Mouse (Mus musculus) intestine, embryonic 14.5 days (tissue): ENCODE data around the gene Adam15. TPM values are rescaled to one million over a fixed set of nuclear protein-coding genes. Genes with fewer than 3 reads are reported as not detected.
A peak's percentile ranks its signal among the peaks of the same experiment; 100 is the strongest.

Experiments
- ATAC-seq: fragments of 200-750 bp; cut with Nextera tagmentation; replicated peaks from 2 replicates; pipeline ENCODE4 v1.8.0; 2017; ENCODE audit warnings: low read depth, moderate number of reproducible peaks, moderate TSS enrichment, moderate library complexity; ENCODE audit not compliant: low FRiP score, low TSS enrichment
- DNase-seq: peaks from one replicate; pipeline ENCODE4 v3.0.0-alpha.2; 2018; ENCODE audit warnings: low spot score
- H3K27ac ChIP-seq: fragments of 300-500 bp; sonication (generic); 2 replicates; pipeline ENCODE4 v1.5.1; 2014; ENCODE audit warnings: low read depth, mild to moderate bottlenecking, control low read depth
- H3K27me3 ChIP-seq: fragments of 300-500 bp; sonication (generic); replicated peaks from 2 replicates; pipeline ENCODE4 v1.6.1; 2014; ENCODE audit warnings: low read length, control low read depth; ENCODE audit not compliant: control insufficient read depth, insufficient read depth
- H3K36me3 ChIP-seq: fragments of 300-500 bp; sonication (generic); 2 replicates; pipeline ENCODE4 v1.6.1; 2014; ENCODE audit warnings: low read length, control low read depth; ENCODE audit not compliant: control insufficient read depth, insufficient read depth
- H3K4me1 ChIP-seq: fragments of 300-500 bp; sonication (generic); replicated peaks from 2 replicates; pipeline ENCODE4 v1.6.1; 2014; ENCODE audit warnings: low read length, control low read depth, mixed read lengths; ENCODE audit not compliant: control insufficient read depth, insufficient read depth
- H3K4me2 ChIP-seq: fragments of 300-500 bp; sonication (generic); 2 replicates; pipeline ENCODE4 v1.6.1; 2014; ENCODE audit warnings: low read length
- H3K4me3 ChIP-seq: fragments of 300-500 bp; sonication (generic); 2 replicates; pipeline ENCODE4 v1.5.1; 2014; ENCODE audit warnings: low read depth, low read length, control low read depth, mixed read lengths
- H3K9ac ChIP-seq: fragments of 300-500 bp; sonication (generic); 2 replicates; pipeline ENCODE4 v1.6.1; 2014; ENCODE audit warnings: mild to moderate bottlenecking, low read length
- H3K9me3 ChIP-seq: fragments of 300-500 bp; sonication (generic); 2 replicates; pipeline ENCODE4 v1.6.1; 2016; ENCODE audit warnings: low read length, control low read depth; ENCODE audit not compliant: control insufficient read depth
- whole genome bisulfite sequencing: fragments of 180-500 bp; shearing (Covaris S2); extraction: QIAGEN DNeasy Blood & Tissue Kit; methylation state at CpG from one replicate; pipeline ENCODE4 v1.1.7; 2014; 5-methylcytosine and 5-hydroxymethylcytosine counted together
- polyA plus RNA-seq: library from polyadenylated mRNA; unstranded; fragments of >200 nt; fragmentation: Nextera tagmentation; extraction: Ambion mirVana; gene quantifications from 2 replicates; pipeline ENCODE4 v1.2.1, GENCODE M21; 2014

Adam15 gene
- polyA plus RNA-seq, 1 experiment from 2014 or later = 31.0 TPM

GRCm38 (mm10) chr3:89337062-89337720 lies 12.6 kb downstream of the Adam15 start:
- peaks cover 35% of the 10 kb centered on the region for H3K4me1 ChIP-seq
- H3K9me3 ChIP-seq = no peaks in the 10 kb centered on the region
- DNase-seq (no peak), ATAC-seq (no peak; the same call in 1 of the 2 replicates)
- H3K4me3 ChIP-seq = peak overlapping the region; percentile 73
- peak overlapping the region; percentile 89 for H3K9ac ChIP-seq
- peaks cover 30% of the 10 kb centered on the region for H3K36me3 ChIP-seq
- H3K27ac ChIP-seq = peak overlapping the region; percentile 82
- H3K27me3 ChIP-seq = no peaks in the 10 kb centered on the region
- peak overlapping the region; percentile 74 for H3K4me2 ChIP-seq
- under 1% methylated on average over 19 of the region's 21 CpGs for WGBS

- no peaks in the 10 kb centered on the region for H3K27me3 ChIP-seq
- 8% methylated on average over 6 of the region's 6 CpGs for WGBS
- no peak for DNase-seq
- H3K9ac ChIP-seq = peak overlapping the region; percentile 89
- peaks cover 35% of the 10 kb centered on the region for H3K4me1 ChIP-seq
- H3K9me3 ChIP-seq = no peaks in the 10 kb centered on the region
- peak overlapping the region; percentile 74 for H3K4me2 ChIP-seq
- no peak for ATAC-seq
- no peak overlapping the region; the same call in 1 of the 2 replicates for H3K27ac ChIP-seq
- peak overlapping the region; percentile 73 for H3K4me3 ChIP-seq
- peaks cover 27% of the 10 kb centered on the region for H3K36me3 ChIP-seq
These were observed 13.3 kb downstream of the Adam15 start for GRCm38 (mm10) chr3:89336529-89336928.

DNA sequence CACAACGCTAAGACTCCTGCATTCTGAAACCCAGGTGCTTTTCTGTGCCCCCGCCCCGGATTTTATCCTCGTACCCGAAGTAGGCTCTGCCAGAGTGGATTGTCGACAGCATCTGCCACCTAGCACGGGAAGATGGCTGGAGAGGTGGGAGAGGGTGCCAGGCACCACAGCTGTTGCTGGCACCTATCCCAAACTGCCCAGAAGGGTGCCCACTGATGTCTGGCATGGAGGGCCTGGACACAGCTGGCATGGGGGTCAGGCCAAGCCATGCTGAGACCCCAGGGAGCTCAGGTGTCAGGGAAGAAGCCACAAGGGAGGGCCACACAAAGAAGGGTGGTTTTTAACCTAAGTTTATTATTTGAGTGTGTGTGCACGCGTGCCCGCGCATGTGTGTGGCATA lies 16.7 kb downstream of the Adam15 start:
- no peak for ATAC-seq
- peaks cover 25% of the 10 kb centered on the region for H3K36me3 ChIP-seq
- no peak overlapping the region for H3K4me2 ChIP-seq
- no peaks in the 10 kb centered on the region for H3K27me3 ChIP-seq
- DNase-seq = no peak
- H3K27ac ChIP-seq = no peak overlapping the region
- WGBS = 63% methylated on average over 11 of the region's 11 CpGs
- H3K4me1 ChIP-seq = peaks cover 20% of the 10 kb centered on the region
- no peak overlapping the region for H3K4me3 ChIP-seq
- no peak overlapping the region for H3K9ac ChIP-seq
- H3K9me3 ChIP-seq = no peaks in the 10 kb centered on the region

DNA sequence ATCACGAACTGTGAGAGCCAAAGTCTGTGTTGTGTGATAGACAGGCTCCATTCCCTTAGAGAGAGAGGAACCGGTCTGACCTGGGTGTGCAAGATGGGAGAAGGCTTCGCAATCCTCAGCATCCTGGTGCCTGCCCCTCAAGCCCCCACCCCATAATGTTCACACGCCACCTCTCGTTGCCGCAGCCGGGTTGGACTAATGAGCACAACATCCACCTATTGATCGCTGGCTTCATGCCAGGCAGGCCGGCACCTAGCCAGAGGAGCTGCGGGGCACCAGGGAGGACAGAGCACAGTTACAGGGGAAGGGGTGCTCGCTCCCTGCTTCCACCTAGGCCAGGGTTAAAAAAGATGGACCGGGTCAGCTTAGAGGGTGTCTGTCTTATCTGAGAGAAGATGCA lies 17.3 kb downstream of the Adam15 start:
- peaks cover 20% of the 10 kb centered on the region for H3K4me1 ChIP-seq
- no peak overlapping the region for H3K27ac ChIP-seq
- H3K4me2 ChIP-seq = no peak overlapping the region

GRCm38 (mm10) chr3:89332013-89332412 lies 17.8 kb downstream of the Adam15 start:
- Histone ChIP-seq H3K27ac (no peak overlapping the region), H3K27me3 (no peaks in the 10 kb centered on the region), H3K4me2 (no peak overlapping the region), H3K9me3 (no peaks in the 10 kb centered on the region), H3K36me3 (peaks cover 25% of the 10 kb centered on the region), H3K4me1 (peaks cover 20% of the 10 kb centered on the region), H3K4me3 (no peak overlapping the region), H3K9ac (no peak overlapping the region)
- DNase-seq (no peak), ATAC-seq (no peak)
- 50% methylated on average over 10 of the region's 10 CpGs for WGBS

More for the DNA sequence above, 17.3 kb downstream of the Adam15 start:
- WGBS = 49% methylated on average over 12 of the region's 12 CpGs
- ATAC-seq = 0 out of 2 replicates have a peak, but pooled peaks have one; percentile 6
- no peaks in the 10 kb centered on the region for H3K27me3 ChIP-seq
- H3K36me3 ChIP-seq = peaks cover 25% of the 10 kb centered on the region
- H3K4me3 ChIP-seq = no peak overlapping the region
- no peak for DNase-seq
- H3K9ac ChIP-seq = no peak overlapping the region
- no peaks in the 10 kb centered on the region for H3K9me3 ChIP-seq

- ATAC-seq = 0 out of 2 replicates have a peak, but pooled peaks have one; percentile 3
- Histone ChIP-seq H3K27me3 (no peaks in the 10 kb centered on the region), H3K9ac (no peak overlapping the region), H3K4me3 (no peak overlapping the region), H3K9me3 (no peaks in the 10 kb centered on the region), H3K4me2 (no peak overlapping the region), H3K4me1 (peaks cover 16% of the 10 kb centered on the region), H3K27ac (no peak overlapping the region), H3K36me3 (peaks cover 25% of the 10 kb centered on the region)
- 62% methylated on average over 13 of the region's 13 CpGs for WGBS
- no peak for DNase-seq
These were observed 18.2 kb downstream of the Adam15 start for GRCm38 (mm10) chr3:89331561-89331960.

DNA sequence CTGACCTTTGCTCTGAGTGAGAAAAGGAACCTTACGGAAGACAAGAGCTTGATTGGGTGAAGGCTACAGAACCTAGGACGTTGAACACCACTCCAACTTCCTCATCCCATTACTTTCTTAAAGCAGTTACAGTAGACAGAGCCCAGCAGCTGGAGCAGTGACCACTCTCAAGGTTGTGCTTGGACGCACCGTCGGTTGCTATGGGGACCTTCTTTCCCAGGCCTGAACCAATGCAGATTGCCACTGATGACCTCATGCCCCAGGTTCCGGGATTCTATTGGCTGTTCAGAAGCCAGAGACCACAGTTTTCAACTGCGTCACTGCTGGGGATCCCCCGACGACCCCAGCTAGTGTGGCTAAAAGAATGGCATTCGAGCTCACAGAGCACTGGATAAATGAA lies 18.8 kb downstream of the Adam15 start:
- no peak for DNase-seq
- no peaks in the 10 kb centered on the region for H3K27me3 ChIP-seq
- WGBS = 20% methylated on average over 10 of the region's 10 CpGs

DNA sequence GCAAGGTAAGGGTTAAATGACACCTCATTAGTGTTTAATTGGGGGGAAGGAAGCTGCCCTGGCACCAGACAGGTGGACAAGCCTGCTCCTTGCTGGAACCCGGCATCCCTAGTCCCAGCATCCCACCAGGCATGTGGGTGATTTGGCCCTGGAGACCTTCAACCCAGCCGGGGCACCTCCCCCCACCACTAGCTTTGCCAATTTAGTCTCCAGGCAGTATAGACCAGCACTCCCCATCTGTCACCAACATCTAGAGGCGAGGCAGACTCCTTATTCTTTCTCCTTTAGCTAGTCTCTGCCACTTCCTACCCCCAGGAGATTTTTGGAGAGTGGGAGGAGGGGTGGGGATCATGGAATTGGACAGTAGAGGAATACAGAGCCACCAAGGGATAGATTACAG lies 19.4 kb downstream of the Adam15 start:
- Histone ChIP-seq H3K27me3 (no peaks in the 10 kb centered on the region), H3K4me2 (no peak overlapping the region), H3K9me3 (no peaks in the 10 kb centered on the region), H3K4me1 (peaks cover 10% of the 10 kb centered on the region), H3K36me3 (peaks cover 25% of the 10 kb centered on the region), H3K9ac (no peak overlapping the region), H3K4me3 (no peak overlapping the region), H3K27ac (no peak overlapping the region)
- no peak for ATAC-seq
- WGBS = 74% methylated on average over 3 of the region's 3 CpGs
- no peak for DNase-seq

More for the DNA sequence above, 18.8 kb downstream of the Adam15 start:
- no peak overlapping the region for H3K9ac ChIP-seq
- H3K9me3 ChIP-seq = no peaks in the 10 kb centered on the region
- ATAC-seq = no peak
- no peak overlapping the region for H3K4me2 ChIP-seq
- no peak overlapping the region for H3K27ac ChIP-seq
- H3K36me3 ChIP-seq = peaks cover 25% of the 10 kb centered on the region
- peaks cover 10% of the 10 kb centered on the region for H3K4me1 ChIP-seq
- no peak overlapping the region for H3K4me3 ChIP-seq

DNA sequence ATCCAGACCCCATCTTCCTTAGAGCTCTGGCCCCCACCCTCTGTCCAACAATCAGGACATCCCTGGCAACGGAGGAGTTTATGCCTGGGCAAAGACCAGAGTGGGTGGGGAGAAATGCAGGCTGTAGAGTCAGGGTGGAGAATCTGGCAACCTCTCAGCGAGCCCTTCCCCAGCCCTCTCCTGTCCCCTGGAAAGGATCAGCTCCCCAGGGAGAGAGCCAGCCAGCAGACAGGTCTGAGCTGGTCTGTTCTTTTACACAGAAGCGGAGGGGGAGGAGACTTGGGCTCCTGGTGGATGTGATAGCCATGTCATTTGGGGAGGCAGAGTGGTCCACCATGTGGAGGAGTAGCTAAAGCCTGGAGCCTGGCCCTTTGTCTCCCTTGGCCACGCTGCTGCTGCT lies 21.2 kb downstream of the Adam15 start:
- no peak for DNase-seq
- no peak overlapping the region for H3K4me2 ChIP-seq

More for the DNA sequence above, 21.2 kb downstream of the Adam15 start:
- Histone ChIP-seq H3K9me3 (no peaks in the 10 kb centered on the region), H3K27ac (no peak overlapping the region), H3K36me3 (peaks cover 9% of the 10 kb centered on the region), H3K4me3 (no peak overlapping the region), H3K4me1 (peaks cover 10% of the 10 kb centered on the region), H3K27me3 (no peaks in the 10 kb centered on the region), H3K9ac (no peak overlapping the region)
- 0 out of 2 replicates have a peak, but pooled peaks have one; percentile 13 for ATAC-seq
- whole genome bisulfite sequencing = 7% methylated on average over 4 of the region's 4 CpGs
